Mouse (Mus musculus) stomach, postnatal 0 days (tissue): ENCODE measurements at regions not wholly inside any gene's neighbourhood (a gene's known extent, or its start where the extent isn't known, plus 50 kb on each side); places are given as distances from the start of the nearest gene placed in this dataset.

Source experiments
- ATAC-seq: fragments of 200-750 bp; cut with Nextera tagmentation; 2 replicates; pipeline ENCODE4 v1.8.0; 2017; ENCODE audit not compliant: low FRiP score, low TSS enrichment
- DNase-seq: peaks from one replicate; pipeline ENCODE4 v3.0.0-alpha.2; 2016; ENCODE audit warnings: low spot score
- H3K27ac ChIP-seq: fragments of 300-500 bp; sonication (generic); replicated peaks from 2 replicates; pipeline ENCODE4 v1.5.1; 2014; ENCODE audit warnings: mild to moderate bottlenecking, control low read depth
- H3K27me3 ChIP-seq: fragments of 300-500 bp; sonication (generic); 2 replicates; pipeline ENCODE4 v1.6.1; 2014; ENCODE audit warnings: low read length; ENCODE audit not compliant: control insufficient read depth, insufficient read depth
- H3K36me3 ChIP-seq: fragments of 300-500 bp; sonication (generic); 2 replicates; pipeline ENCODE4 v1.6.1; 2014; ENCODE audit warnings: low read length, mixed read lengths; ENCODE audit not compliant: control insufficient read depth, insufficient read depth
- H3K4me1 ChIP-seq: fragments of 300-500 bp; sonication (generic); replicated peaks from 2 replicates; pipeline ENCODE4 v1.6.1; 2014; ENCODE audit warnings: antibody characterized with exemption; ENCODE audit not compliant: control insufficient read depth, insufficient read depth
- H3K4me2 ChIP-seq: fragments of 300-500 bp; sonication (generic); replicated peaks from 2 replicates; pipeline ENCODE4 v1.6.1; 2014; ENCODE audit warnings: low read depth, mild to moderate bottlenecking, control low read depth, moderate library complexity
- H3K4me3 ChIP-seq: fragments of 300-500 bp; sonication (generic); 2 replicates; pipeline ENCODE4 v1.5.1; 2014; ENCODE audit warnings: low read depth, low read length, control low read depth
- H3K9ac ChIP-seq: fragments of 300-500 bp; sonication (generic); 2 replicates; pipeline ENCODE4 v1.6.1; 2014; ENCODE audit warnings: mild to moderate bottlenecking, low read length, control low read depth, mixed read lengths
- H3K9me3 ChIP-seq: fragments of 300-500 bp; sonication (generic); 2 replicates; pipeline ENCODE4 v1.6.1; 2016; ENCODE audit warnings: low read length; ENCODE audit not compliant: control insufficient read depth
- CTCF ChIP-seq: IDR thresholded peaks from 2 replicates; pipeline ENCODE4 v1.5.1; 2016; ENCODE audit warnings: antibody characterized with exemption, low read depth, mild to moderate bottlenecking, moderate library complexity
- EP300 ChIP-seq: optimal IDR thresholded peaks from 2 replicates; pipeline ENCODE3; 2016; ENCODE audit warnings: antibody characterized with exemption
- WGBS: fragments of 180-500 bp; shearing (Covaris S2); extraction: QIAGEN DNeasy Blood & Tissue Kit; methylation state at CpG from one replicate; pipeline ENCODE4 v1.1.7; 2014; 5-methylcytosine and 5-hydroxymethylcytosine counted together

- TF ChIP-seq CTCF (peak; percentile 51), EP300 (no peak)
- no peak overlapping the region for H3K9ac ChIP-seq
- no peak overlapping the region for H3K4me3 ChIP-seq
- ATAC-seq (no peak), DNase-seq (no peak)
- H3K4me2 ChIP-seq, result no peak overlapping the region
- no peaks in the 10 kb centered on the region for H3K27me3 ChIP-seq
- WGBS, result 67% methylated on average over 2 of the region's 2 CpGs
- no peak overlapping the region for H3K27ac ChIP-seq
- H3K4me1 ChIP-seq, result no peaks in the 10 kb centered on the region
- no peaks in the 10 kb centered on the region for H3K9me3 ChIP-seq
- H3K36me3 ChIP-seq, result no peaks in the 10 kb centered on the region
These were observed 428.2 kb downstream of the Nuf2 start for GRCm38 (mm10) chr1:169103113-169103512.

- DNase-seq, result no peak
- Histone ChIP-seq H3K27ac (no peak overlapping the region), H3K4me1 (no peaks in the 10 kb centered on the region), H3K27me3 (no peaks in the 10 kb centered on the region), H3K36me3 (no peaks in the 10 kb centered on the region), H3K9ac (no peak overlapping the region), H3K9me3 (no peaks in the 10 kb centered on the region), H3K4me2 (no peak overlapping the region), H3K4me3 (no peak overlapping the region)
- no peak for TF ChIP-seq EP300
- no peak for TF ChIP-seq CTCF
- no peak for ATAC-seq
- WGBS, result 47% methylated on average over 5 of the region's 5 CpGs
These were observed 432.0 kb downstream of the Nuf2 start for GRCm38 (mm10) chr1:169099221-169099620.

GRCm38 (mm10) chr1:169096737-169097136 lies 434.5 kb downstream of the Nuf2 start:
- Histone ChIP-seq H3K9me3 (no peaks in the 10 kb centered on the region), H3K9ac (no peak overlapping the region), H3K4me3 (no peak overlapping the region), H3K4me1 (no peaks in the 10 kb centered on the region), H3K27me3 (no peaks in the 10 kb centered on the region), H3K36me3 (no peaks in the 10 kb centered on the region), H3K4me2 (no peak overlapping the region), H3K27ac (no peak overlapping the region)
- no peak for DNase-seq
- no peak for TF ChIP-seq CTCF
- TF ChIP-seq EP300, result no peak
- 33% methylated on average over 5 of the region's 5 CpGs for WGBS
- no peak for ATAC-seq

GRCm38 (mm10) chr1:169093602-169094354 lies 437.5 kb downstream of the Nuf2 start:
- no peak overlapping the region for H3K9ac ChIP-seq
- 66% methylated on average over 3 of the region's 3 CpGs for WGBS
- H3K4me1 ChIP-seq, result no peaks in the 10 kb centered on the region
- H3K4me3 ChIP-seq, result no peak overlapping the region
- TF ChIP-seq EP300, result no peak
- H3K27me3 ChIP-seq, result no peaks in the 10 kb centered on the region
- no peak for ATAC-seq
- no peak overlapping the region for H3K27ac ChIP-seq
- H3K9me3 ChIP-seq, result no peaks in the 10 kb centered on the region
- DNase-seq, result no peak
- no peak overlapping the region for H3K4me2 ChIP-seq
- no peaks in the 10 kb centered on the region for H3K36me3 ChIP-seq

- DNase-seq (no peak), ATAC-seq (no peak)
- Histone ChIP-seq H3K27me3 (no peaks in the 10 kb centered on the region), H3K4me3 (no peak overlapping the region), H3K27ac (no peak overlapping the region), H3K4me1 (no peaks in the 10 kb centered on the region), H3K4me2 (no peak overlapping the region), H3K9me3 (no peaks in the 10 kb centered on the region), H3K36me3 (no peaks in the 10 kb centered on the region), H3K9ac (no peak overlapping the region)
- TF ChIP-seq CTCF, result no peak
- TF ChIP-seq EP300, result no peak
- WGBS, result 68% methylated on average over 3 of the region's 3 CpGs
These were observed 445.2 kb downstream of the Nuf2 start for GRCm38 (mm10) chr1:169086032-169086431.

GRCm38 (mm10) chr1:169080686-169081085 lies 450.6 kb downstream of the Nuf2 start:
- WGBS, result 80% methylated on average over 1 of the region's 1 CpGs
- Histone ChIP-seq H3K36me3 (no peaks in the 10 kb centered on the region), H3K4me1 (no peaks in the 10 kb centered on the region), H3K27ac (no peak overlapping the region), H3K4me2 (no peak overlapping the region), H3K27me3 (no peaks in the 10 kb centered on the region), H3K9me3 (no peaks in the 10 kb centered on the region), H3K4me3 (no peak overlapping the region), H3K9ac (no peak overlapping the region)
- DNase-seq (no peak), ATAC-seq (no peak)
- TF ChIP-seq CTCF (no peak), EP300 (no peak)
